Mouse (Mus musculus): ENCODE measurements around the gene Glrx3. TPM values are rescaled to one million over a fixed set of nuclear protein-coding genes. Genes with fewer than 3 reads are reported as not detected.

Glrx3 gene
- polyA plus RNA-seq (2012; ENCODE audit: insufficient read depth, low replicate concordance) = 38.4 and 93.1 TPM in 2 replicates

GRCm38 (mm10) chr7:137437440-137438178, at the start of gene Glrx3:
Gene Glrx3, plus strand, starts transcription at chr7:137437614.
- 0 out of 2 replicates have a peak, but pooled peaks cover 2% of the 10 kb centered on the region for H3K9me3 ChIP-seq
- peaks cover 8% of the 10 kb centered on the region for H3K36me3 ChIP-seq (replicated peaks; ENCODE audit: low read length)
- H3K27me3 ChIP-seq (replicated peaks) = no peaks in the 10 kb centered on the region
- peaks cover 41% of the 10 kb centered on the region for H3K4me1 ChIP-seq
- TF ChIP-seq GATA1 (IDR thresholded peaks at IDR 0.05; ENCODE audit: borderline replicate concordance, low read length) (no peak), FLI1 (IDR thresholded peaks at IDR 0.05; ENCODE audit: low read length) (no peak)
- H3K4me3 ChIP-seq (replicated peaks) = peak within 1 kb of the TSS; percentile 97

DNA sequence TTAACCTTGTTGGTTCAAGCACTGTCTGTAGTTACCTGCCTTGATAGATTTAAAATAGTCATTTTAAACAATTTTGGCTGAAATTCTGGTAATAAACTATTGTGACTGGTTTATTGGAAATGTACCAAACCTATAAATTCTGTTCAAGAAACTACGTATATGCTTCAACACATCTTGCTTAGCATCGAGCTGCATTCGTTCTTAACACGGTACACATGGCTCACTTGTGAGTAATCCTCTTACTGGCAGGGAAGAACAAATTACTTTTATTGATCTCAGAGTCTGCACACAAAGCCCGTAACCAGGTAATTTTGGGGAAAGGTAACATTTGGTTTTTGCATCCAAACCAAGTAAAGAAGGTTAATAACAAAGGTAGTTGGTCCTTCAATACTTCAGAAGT, 49.6 kb upstream of the Glrx3 start:
- no peaks in the 10 kb centered on the region for H3K27me3 ChIP-seq (replicated peaks)
- no peaks in the 10 kb centered on the region for H3K4me1 ChIP-seq
- H3K4me3 ChIP-seq (replicated peaks) = no peak overlapping the region
- peaks cover 23% of the 10 kb centered on the region for H3K9me3 ChIP-seq
- TF ChIP-seq FLI1 (IDR thresholded peaks at IDR 0.05; ENCODE audit: low read length) = no peak
- no peak for TF ChIP-seq GATA1 (IDR thresholded peaks at IDR 0.05; ENCODE audit: borderline replicate concordance, low read length)
- no peaks in the 10 kb centered on the region for H3K36me3 ChIP-seq (replicated peaks; ENCODE audit: low read length)

GRCm38 (mm10) chr7:137395421-137395820, 42.0 kb upstream of the Glrx3 start:
- H3K4me3 ChIP-seq (replicated peaks) = no peak overlapping the region

DNA sequence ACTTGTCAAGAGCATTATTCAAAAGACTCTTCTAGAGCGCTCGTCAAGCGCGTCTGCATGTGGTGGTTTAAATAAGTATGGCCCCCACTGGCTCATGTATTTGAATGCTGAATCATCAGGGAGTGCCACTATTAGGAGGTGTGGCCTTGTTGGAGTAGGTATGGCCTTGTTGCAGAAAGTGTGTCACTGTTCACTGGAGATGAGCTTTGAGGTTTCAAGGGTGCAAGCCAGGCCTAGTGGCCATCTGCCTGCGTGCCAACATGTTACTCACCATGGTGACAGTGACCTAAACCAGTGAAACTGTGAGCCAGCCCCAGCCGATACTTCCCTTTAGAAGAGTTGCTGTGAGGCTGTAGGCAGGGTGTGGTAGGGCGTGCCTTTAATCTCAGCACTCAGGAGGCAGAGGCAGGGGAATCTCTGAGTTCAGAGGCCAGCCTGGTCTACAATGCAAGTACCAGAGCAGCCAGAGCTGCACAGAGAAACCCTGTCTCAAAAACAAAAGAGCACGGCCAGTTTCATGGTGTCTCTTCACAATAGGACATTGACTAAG, 40.0 kb upstream of the Glrx3 start:
- Histone ChIP-seq H3K36me3 (replicated peaks; ENCODE audit: low read length) (peaks cover 5% of the 10 kb centered on the region), H3K4me1 (no peaks in the 10 kb centered on the region), H3K9me3 (peaks cover 27% of the 10 kb centered on the region), H3K4me3 (replicated peaks) (no peak overlapping the region), H3K27me3 (replicated peaks) (no peaks in the 10 kb centered on the region)
- TF ChIP-seq FLI1 (IDR thresholded peaks at IDR 0.05; ENCODE audit: low read length) = no peak
- no peak for TF ChIP-seq GATA1 (IDR thresholded peaks at IDR 0.05; ENCODE audit: borderline replicate concordance, low read length)

More at GRCm38 (mm10) chr7:137395421-137395820, 42.0 kb upstream of the Glrx3 start:
- Histone ChIP-seq H3K4me1 (no peaks in the 10 kb centered on the region), H3K9me3 (peaks cover 21% of the 10 kb centered on the region), H3K36me3 (replicated peaks; ENCODE audit: low read length) (peaks cover 3% of the 10 kb centered on the region), H3K27me3 (replicated peaks) (no peaks in the 10 kb centered on the region)
- TF ChIP-seq FLI1 (IDR thresholded peaks at IDR 0.05; ENCODE audit: low read length) = no peak
- no peak for TF ChIP-seq GATA1 (IDR thresholded peaks at IDR 0.05; ENCODE audit: borderline replicate concordance, low read length)

- Histone ChIP-seq H3K36me3 (replicated peaks; ENCODE audit: low read length) (peaks cover 5% of the 10 kb centered on the region), H3K9me3 (peaks cover 28% of the 10 kb centered on the region), H3K27me3 (replicated peaks) (no peaks in the 10 kb centered on the region), H3K4me3 (replicated peaks) (no peak overlapping the region), H3K4me1 (no peaks in the 10 kb centered on the region)
- no peak for TF ChIP-seq GATA1 (IDR thresholded peaks at IDR 0.05; ENCODE audit: borderline replicate concordance, low read length)
- TF ChIP-seq FLI1 (IDR thresholded peaks at IDR 0.05; ENCODE audit: low read length) = no peak
Measured at GRCm38 (mm10) chr7:137398973-137399372, 38.4 kb upstream of the Glrx3 start.

DNA sequence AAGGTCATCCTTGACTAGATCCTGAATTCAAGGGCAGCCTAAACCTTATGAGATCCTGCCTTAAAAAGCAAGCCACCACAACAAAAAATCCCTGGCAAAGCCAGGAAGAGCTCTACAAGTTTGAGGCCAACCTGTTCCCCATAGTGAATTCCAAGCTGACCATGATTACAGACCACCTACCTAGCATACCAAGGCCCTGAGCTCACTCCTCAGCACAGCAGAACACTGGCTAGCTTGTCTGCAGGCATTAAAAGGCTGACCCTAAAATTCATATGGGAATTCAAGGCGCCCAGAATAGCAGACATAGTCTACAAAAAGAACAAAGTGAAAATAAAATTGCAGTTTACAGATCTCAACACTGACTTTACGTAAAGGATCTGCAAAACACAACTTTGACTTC, 33.3 kb upstream of the Glrx3 start:
- Histone ChIP-seq H3K9me3 (peaks cover 28% of the 10 kb centered on the region; the same call in 1 of the 2 replicates), H3K4me1 (peaks cover 8% of the 10 kb centered on the region), H3K36me3 (replicated peaks; ENCODE audit: low read length) (peaks cover 7% of the 10 kb centered on the region), H3K27me3 (replicated peaks) (no peaks in the 10 kb centered on the region), H3K4me3 (replicated peaks) (no peak overlapping the region)
- TF ChIP-seq FLI1 (IDR thresholded peaks at IDR 0.05; ENCODE audit: low read length) (no peak), GATA1 (IDR thresholded peaks at IDR 0.05; ENCODE audit: borderline replicate concordance, low read length) (no peak)

- H3K4me3 ChIP-seq (replicated peaks) = no peak overlapping the region
- peaks cover 20% of the 10 kb centered on the region for H3K4me1 ChIP-seq
- peaks cover 7% of the 10 kb centered on the region; the same call in 1 of the 2 replicates for H3K9me3 ChIP-seq
- TF ChIP-seq FLI1 (IDR thresholded peaks at IDR 0.05; ENCODE audit: low read length) (no peak), GATA1 (IDR thresholded peaks at IDR 0.05; ENCODE audit: borderline replicate concordance, low read length) (no peak)
- H3K27me3 ChIP-seq (replicated peaks) = no peaks in the 10 kb centered on the region
- H3K36me3 ChIP-seq (replicated peaks; ENCODE audit: low read length) = peaks cover 5% of the 10 kb centered on the region
Measured at GRCm38 (mm10) chr7:137407428-137408058, 29.9 kb upstream of the Glrx3 start.

GRCm38 (mm10) chr7:137410337-137411197, 26.8 kb upstream of the Glrx3 start, which contains the start of gene 9430038I01Rik:
Gene 9430038I01Rik, minus strand, starts transcription at chr7:137410762.
- peak within 1 kb of the TSS; percentile 99 for H3K4me3 ChIP-seq (replicated peaks)
- peaks cover 5% of the 10 kb centered on the region for H3K27me3 ChIP-seq (replicated peaks)
- H3K4me1 ChIP-seq = peaks cover 16% of the 10 kb centered on the region
- peaks cover 7% of the 10 kb centered on the region; the same call in 1 of the 2 replicates for H3K9me3 ChIP-seq
- TF ChIP-seq FLI1 (IDR thresholded peaks at IDR 0.05; ENCODE audit: low read length) = no peak
- 0 out of 3 replicates have a peak, but pooled peaks have one; percentile 65 for TF ChIP-seq GATA1 (IDR thresholded peaks at IDR 0.05; ENCODE audit: borderline replicate concordance, low read length)
- H3K36me3 ChIP-seq (replicated peaks; ENCODE audit: low read length) = peaks cover 5% of the 10 kb centered on the region

DNA sequence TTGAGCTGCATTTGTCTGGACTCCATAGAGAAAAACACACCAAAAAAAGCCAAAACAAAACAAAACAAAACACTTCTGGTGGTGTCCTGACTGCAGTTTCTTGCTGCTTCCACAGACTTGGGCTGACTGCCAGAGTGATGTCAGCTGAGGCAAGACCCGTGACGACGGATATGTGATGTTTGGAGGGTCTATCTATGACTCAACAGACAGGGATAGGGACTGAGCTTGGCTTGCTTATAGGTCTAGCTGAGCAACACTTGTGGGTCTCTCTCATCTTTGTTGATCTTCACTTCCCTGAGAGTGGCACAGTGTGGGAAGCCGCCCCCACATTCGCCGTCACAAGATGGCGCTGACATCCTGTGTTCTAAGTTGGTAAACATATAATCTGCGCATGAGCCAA, 22.7 kb upstream of the Glrx3 start:
- no peaks in the 10 kb centered on the region for H3K9me3 ChIP-seq
- no peak for TF ChIP-seq FLI1 (IDR thresholded peaks at IDR 0.05; ENCODE audit: low read length)
- no peak for TF ChIP-seq GATA1 (IDR thresholded peaks at IDR 0.05; ENCODE audit: borderline replicate concordance, low read length)
- H3K27me3 ChIP-seq (replicated peaks) = peaks cover 5% of the 10 kb centered on the region
- no peak overlapping the region for H3K4me3 ChIP-seq (replicated peaks)
- H3K4me1 ChIP-seq = peaks cover 9% of the 10 kb centered on the region
- H3K36me3 ChIP-seq (replicated peaks; ENCODE audit: low read length) = no peaks in the 10 kb centered on the region
